Mouse (Mus musculus) layer of hippocampus, adult 18-20 months (tissue): ENCODE measurements around the gene Itgal. TPM values are rescaled to one million over a fixed set of nuclear protein-coding genes. Genes with fewer than 3 reads are reported as not detected.
"Not testable (repeated sequence)": the region's sequence is repeated elsewhere in the genome, so short reads cannot be mapped to it uniquely, and the experiment has no call there.

ENCODE experiments used
- DNase-seq, 2 experiments: peaks; one replicate each; pipeline ENCODE4 v3.0.0; 2022; ENCODE audit warnings: low spot score in 2 of 2
- long read RNA-seq: library from polyadenylated mRNA; stranded (forward); transcript quantifications from one replicate; pipeline ENCODE4 v2.0.0, GENCODE M21; 2021
- total RNA-seq, 2 experiments: library from RNA; stranded (reverse); gene quantifications; 2 replicates each; pipeline ENCODE4 v1.2.3; 2021

Gene Itgal
- under 1 TPM; 0.18 to 0.30 TPM for total RNA-seq
- long read RNA-seq: 0 reads

- no peak for DNase-seq
These were observed at the start of gene Itgal for GRCm38 (mm10) chr7:127296098-127296497. TSS of gene Itgal (plus strand) at chr7:127296260.

GRCm38 (mm10) chr7:127250511-127250910, 45.5 kb upstream of the Itgal start:
- DNase-seq: not testable (repeated sequence)

DNA sequence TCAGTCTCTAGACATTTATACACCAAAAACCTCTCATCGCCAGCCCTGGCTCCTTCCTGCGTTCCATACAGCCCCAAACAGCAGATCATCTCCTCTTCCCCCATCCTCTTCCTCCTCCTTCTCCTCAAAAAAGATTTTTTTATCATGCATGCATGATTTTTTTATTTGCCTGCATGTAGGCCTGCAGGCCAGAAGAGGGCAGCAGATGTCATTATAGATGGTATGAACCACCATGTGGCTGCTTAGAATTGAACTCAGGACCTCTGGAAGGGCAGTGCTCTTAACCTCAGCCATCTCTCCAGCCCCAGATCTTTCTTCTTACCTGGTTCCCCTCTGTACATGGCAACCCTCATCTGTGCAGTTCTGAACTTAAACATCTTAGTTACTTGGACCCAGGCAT, 43.6 kb upstream of the Itgal start:
- DNase-seq: no peak

DNA sequence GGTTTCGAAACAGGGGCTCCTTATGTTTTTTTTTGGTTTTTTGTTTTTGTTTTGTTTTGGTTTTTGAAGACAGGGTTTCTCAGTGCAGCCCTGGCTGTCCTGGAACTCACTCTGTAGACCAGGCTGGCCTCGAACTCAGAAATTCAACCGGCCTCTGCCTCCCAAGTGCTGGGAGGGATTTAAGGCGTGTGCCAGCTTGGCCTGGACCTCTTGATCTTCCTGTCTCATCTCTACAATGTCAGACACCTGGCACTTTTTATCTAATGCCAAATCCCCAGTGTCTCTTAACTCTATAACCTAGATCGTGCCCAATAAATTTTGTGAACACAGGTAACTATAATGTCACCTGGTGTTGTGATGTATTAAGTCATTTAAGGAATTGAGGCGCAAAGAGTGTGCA, 42.7 kb upstream of the Itgal start:
- DNase-seq: no peak

- peak; percentile 95 to 96 for DNase-seq
These were observed 42.0 kb upstream of the Itgal start for GRCm38 (mm10) chr7:127253821-127254769.

DNA sequence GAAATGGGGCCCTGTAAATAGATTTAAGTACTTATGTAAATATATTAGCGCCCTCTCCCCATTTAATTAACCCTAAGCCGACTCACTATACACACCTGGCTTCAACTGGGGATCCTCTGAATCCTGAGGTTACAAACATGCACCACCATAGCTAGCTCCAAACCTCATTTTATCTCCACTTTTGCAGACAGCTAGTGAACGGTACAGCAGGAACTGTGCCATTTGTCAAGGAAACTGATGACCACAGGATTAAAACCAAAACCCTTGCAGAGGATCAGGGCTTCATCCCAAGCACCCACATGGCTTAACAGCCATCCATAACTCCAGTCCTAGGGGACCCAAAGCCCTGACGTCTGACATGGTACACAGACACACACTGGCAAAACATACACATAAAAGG, 41.1 kb upstream of the Itgal start:
- DNase-seq: no peak

GRCm38 (mm10) chr7:127255965-127256364, 40.1 kb upstream of the Itgal start:
- DNase-seq: no peak

- DNase-seq: no peak
These were observed 39.5 kb upstream of the Itgal start for GRCm38 (mm10) chr7:127256518-127256917.

GRCm38 (mm10) chr7:127259186-127259905, 36.7 kb upstream of the Itgal start:
- DNase-seq: no peak

DNA sequence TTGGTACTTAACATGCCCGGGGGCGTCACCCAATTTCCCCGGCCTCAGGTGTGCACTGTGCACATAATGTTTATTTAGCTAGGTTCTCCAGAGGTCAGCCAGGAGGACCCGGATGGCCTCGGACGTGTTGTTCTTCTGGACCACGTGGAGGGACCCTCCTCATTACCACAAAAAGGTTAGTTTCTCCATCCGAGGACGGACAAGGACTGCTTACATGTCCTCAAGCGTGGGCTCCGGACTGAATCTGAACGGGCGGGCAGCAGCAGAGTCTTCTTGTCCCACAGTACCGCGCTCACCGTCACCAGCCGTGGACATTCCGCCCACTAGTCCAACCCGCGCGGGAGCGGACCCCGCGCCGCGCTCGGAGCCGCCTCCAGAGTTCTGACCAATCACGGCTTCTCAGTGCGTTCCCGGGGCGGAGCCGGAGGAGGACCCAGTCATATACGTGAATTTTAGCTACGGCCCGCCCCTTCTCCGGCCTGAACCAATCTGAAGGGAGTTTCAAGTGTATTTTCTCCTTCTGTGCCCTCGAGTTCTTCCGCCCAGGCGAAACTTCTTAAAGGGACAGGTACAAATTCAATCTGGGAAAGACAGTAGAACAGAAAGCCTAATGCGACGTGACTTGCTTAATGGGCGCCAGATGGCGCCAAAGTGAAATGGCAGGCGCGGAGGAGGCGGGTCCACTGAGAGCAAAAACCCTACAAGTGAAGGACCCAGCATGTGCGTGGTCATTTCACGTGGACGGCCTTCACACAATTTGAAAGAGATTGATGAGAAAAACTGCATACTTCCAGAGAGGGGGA, 35.5 kb upstream of the Itgal start, which contains the start of gene Dctpp1:
Dctpp1 (minus strand) TSS at position 401 of the 803 bp plus-strand sequence.
- peak; percentile 97 to 99 for DNase-seq

GRCm38 (mm10) chr7:127262218-127262961, 33.7 kb upstream of the Itgal start:
- no peak for DNase-seq

GRCm38 (mm10) chr7:127263526-127263925, 32.5 kb upstream of the Itgal start:
- no peak for DNase-seq

GRCm38 (mm10) chr7:127270256-127270655, 25.8 kb upstream of the Itgal start:
- DNase-seq: no peak

GRCm38 (mm10) chr7:127270666-127271065, 25.4 kb upstream of the Itgal start:
- no peak for DNase-seq

- DNase-seq: no peak
These were observed 25.0 kb upstream of the Itgal start for GRCm38 (mm10) chr7:127271093-127271492.

- DNase-seq: no peak
These were observed 23.5 kb upstream of the Itgal start for GRCm38 (mm10) chr7:127272566-127272965.

DNA sequence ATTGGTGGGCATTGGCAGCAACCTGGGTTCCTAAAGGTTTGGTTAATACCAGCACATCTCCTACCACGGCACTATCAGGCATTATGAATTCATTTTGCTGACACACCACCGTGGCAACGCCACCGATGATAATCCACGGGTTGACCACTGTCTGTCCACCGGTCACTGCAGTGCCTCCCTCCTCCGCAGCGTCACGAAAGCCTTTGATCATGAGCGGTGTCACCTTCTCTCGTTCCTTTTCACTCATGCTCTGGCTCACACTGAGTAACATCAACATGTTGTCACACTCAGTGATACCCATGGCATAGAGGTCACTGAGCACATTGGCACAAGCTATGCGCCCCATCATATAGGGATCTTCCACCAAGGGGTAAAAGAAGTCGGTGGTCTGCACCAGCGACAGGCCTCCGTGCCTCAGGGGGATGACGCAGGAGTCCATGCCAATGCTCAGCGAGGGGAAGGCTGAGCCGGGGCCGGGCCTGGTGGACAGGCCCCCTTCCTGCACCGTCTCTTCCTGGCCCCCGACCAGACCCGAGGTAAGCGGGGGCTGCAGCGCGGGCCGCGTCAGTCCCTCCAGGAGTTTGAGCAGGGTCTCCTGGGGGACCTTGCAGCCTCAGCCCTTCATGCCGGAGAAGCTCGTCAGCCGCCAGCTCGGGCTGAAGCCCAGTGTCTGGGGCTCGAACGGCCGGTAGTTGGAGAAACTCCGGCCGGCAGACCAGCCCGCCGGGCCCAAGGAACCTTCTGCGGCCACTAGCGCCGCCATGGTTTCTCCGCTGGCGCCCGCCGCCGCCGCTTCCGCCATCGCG, 22.7 kb upstream of the Itgal start:
- no peak for DNase-seq

DNA sequence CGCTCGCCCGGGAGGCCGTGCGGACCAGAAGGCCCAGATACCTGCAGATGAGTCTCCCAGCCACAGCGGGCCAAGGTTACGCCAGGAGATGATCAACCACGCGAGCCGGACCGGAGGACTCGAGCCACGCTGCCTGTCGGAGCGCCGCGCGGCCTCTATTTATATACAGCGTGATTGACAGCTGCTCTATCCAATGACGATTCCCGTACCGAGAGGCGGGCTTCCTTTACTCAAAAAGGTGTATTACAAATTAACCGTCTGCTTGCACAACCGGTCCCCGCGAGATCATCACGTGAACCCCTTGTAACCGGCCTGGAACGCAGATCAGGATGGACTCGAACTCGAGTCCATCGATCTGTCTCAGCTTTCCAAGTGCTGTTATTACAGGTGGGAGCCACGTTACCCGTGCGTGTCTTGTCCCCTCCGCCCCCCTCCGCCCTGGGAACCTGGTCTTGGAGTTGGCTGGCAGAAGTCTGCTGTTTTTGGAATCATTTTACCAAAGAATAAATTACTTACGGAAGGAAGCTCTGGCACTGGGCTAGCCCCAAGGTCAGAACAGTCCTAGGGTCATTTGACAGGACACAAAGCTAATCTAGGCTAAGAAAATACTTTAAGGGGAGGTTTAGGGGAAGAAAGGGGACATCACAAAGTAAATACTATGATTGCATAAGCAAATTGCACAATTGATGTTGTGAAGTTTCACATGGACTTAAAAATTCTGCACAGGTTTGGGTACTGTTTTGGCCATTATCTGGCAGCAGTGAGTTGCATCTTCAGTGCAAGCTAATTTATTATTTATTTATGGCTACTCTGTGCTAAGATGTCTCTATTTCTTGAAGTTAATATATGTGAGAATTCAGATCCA, 21.9 kb upstream of the Itgal start, which contains the start of gene Sephs2:
Sephs2 (minus strand) TSS at position 131 of the 865 bp plus-strand sequence.
- peak; percentile 88 to 99 for DNase-seq
